Mouse (Mus musculus) thymus, postnatal 36 days (tissue): ENCODE data around the gene Gpr34.

Experiments used
- DNase-seq, 2 experiments: peaks; one replicate each; pipeline ENCODE4 v3.0.0; 2022; ENCODE audit warnings: mixed read lengths in 2 of 2

Gpr34 gene

DNA sequence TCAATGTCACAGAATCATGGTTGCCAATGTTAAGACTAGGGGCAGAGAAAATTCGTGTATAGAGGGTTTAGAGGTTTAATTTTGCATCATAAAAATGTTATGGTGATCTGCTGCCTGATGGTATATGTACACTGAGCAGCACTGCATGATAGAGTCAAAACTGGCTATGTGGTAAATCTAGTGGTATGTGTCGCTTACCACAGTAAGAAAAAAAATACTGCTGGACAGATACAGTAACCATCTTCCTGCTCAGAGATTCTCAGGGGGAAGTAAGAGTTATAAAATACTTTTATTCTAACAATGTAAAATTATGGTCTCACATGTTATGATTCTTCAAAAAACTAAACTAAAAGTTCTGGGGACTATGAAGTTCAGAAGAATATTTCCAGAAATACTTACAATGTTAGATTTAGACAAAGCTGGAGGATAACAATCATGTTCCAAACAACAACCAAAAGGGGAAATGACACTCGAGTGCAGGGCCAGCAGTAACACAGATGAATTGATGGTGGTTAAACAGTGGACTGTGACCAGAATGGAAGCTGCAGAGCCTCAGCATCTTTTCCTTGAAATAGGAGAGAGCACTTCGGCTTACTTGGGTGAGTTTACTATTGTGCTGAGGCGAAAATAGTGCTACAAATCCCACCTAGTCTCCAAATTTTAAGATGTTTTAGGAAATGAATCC is at the start of gene Gpr34:
Gpr34 (plus strand) TSS at position 491 of the 685 bp plus-strand sequence.
- no peak for DNase-seq

DNA sequence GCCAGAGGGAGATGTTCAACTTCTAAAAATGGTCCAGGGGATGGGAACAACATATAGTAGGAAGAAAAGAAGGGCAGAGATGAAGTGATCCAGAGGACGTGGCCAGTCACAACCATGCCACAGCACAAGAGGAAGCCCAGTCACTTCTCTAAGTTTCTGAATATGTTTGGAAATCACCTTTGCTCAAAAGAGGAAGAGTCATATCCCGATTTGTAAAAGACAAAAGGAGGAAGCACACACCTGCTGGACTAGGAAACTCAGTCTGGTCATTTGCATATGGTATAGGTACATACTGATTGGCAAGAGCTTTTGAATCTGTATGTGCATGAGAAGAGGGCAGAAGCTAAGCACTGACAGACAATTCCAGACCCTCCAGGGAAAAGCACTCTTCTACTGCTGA is 32.5 kb upstream of the Gpr34 start:
- DNase-seq = no peak

DNA sequence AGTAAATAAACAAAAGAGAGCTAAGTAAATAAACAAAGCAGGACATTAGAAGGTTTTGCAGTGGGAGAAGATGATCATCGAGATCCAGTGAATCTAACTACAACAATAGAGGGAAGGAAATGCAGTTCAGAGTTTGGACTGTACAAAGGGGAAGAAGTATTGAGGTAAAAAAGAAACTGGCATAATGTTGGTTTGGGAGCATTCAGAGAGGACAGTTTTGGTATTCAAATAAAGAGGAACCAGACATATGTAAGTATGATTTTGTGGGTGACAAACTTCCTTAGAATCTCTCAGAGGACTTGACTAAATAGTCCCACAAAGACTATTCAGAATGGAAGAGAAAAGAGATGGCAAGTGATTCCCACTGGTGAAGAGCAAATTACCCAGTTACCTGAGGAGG is 31.9 kb upstream of the Gpr34 start:
- no peak for DNase-seq

DNA sequence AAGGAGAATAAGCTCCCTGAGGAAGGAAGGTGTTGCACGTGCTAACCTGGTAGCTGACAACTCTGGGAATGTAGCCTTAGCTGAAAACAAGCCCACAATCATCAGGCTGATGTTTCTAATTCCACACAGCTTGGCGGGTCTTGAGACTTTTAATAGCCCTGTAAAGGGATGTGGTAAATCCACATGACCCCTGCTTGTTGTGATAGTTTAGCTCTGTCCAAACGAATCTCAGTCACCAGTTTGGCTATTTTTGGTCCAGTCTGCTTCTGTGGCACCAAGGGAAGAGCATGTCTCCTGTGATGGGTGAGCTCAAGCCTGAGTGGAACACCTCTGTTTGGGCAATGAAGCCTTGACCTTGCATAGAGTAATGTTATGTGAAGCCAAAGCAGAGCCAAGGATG is 25.1 kb upstream of the Gpr34 start:
- DNase-seq = no peak

DNA sequence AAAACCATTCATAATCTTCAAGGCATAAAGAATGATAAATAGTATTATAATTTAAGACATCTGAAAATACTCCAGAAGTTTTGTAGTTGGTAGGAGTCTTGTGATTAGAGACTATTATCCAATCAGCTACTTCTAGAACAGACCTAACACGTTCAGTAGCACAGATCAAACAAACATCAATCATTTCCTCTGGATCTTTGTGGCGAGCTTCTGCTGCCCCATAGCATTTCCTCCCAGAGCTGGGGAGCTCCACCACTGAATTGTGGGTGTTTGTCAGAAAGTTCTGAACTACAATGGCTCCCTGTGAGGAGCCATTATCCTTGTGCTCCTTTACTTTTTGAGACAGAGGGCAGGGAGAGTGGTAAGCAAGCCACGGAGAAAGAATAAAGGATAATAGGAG is 24.1 kb upstream of the Gpr34 start:
- DNase-seq = no peak

DNA sequence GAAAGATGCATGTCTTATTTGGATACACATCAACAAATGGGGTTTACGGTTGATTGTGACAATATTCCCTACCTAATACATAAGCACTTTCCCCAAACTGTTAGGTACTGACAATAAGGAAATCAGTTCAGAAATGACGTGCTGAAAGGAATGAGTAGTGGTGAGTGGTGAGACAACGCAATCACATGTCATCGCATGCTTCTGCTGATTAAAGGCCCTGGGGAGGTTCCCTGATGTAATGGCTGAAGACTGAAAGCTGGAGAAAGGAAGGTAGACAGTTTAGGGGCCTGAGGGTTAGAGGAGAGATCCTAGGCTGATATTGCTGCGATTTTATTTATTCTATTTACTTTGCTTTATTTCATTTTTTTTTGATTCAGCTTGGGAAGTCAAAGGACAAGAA is 20.8 kb upstream of the Gpr34 start:
- no peak for DNase-seq

DNA sequence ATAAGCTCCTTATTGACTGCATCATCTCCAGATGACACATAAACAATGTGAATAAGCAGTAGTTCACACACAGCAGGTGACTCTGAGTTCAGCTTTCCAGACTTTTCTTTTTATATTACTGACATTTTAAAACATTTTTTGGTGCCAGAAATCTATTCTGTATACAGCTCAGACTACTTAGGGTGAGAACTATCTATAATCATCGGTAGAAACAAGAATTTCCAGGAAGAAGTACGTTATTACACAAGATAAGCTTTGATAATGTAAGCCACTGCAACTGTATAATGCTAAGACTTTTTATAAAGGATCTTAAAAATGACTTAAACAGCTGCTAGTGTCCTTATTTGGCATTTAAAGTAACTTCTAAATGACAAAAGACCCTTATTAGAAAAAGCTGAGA is 19.8 kb upstream of the Gpr34 start:
- DNase-seq = no peak

DNA sequence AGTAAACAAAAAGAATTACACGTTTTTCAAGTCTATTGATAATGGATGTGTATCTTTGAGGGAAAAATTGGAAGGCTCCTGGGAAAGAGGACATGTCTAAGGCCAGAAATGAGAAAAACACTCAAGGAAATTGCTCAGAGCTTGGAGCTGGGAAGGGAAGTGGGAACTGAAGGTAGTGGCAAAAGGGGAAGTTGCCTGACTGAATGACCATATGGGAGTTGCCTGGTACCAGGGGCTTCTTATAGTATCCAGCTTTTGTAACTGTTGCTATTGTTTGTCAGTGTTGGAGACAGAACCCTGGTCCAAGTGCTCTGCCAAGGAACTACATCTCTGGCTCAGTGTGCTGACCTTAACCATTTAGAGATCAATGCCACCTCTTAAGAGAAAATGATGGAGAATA is 15.2 kb upstream of the Gpr34 start:
- no peak for DNase-seq

DNA sequence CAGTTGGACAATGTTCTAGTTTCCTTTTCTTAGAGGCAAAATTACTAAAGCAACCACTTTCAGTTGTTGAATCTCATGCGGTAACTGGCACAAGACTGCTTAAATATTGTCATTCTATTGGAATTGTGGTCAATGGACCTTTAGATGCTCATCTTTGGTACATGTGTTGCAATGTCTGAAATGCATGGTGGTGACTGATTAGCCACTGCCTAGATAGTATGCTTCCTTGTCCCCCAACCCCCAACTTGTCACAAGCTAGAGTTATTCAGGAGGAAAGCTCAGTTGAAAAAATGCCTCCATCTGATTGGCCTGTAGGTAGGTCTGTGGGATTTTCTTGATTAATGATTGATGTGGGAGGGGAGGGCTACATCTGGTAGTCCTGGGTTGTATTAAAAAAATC is 14.6 kb upstream of the Gpr34 start:
- no peak for DNase-seq

DNA sequence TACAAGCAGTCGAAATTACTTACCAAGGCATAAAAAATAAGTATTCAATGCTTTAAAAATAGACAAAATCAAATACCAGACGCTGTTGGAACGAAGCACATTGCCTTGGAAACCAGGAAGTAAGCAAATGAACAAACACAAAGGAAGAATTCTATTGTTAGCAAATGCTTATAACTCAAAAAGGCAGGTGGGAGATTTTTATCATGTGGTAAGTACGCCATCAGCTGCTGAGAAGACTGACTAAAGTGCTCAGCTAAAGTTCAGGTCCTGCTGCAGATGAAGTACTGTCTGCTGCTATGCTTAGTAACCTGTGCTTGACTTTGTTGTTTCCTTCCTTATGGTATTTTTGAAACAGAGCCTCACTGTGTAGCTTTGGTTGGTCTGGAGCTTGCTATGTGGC is 13.4 kb upstream of the Gpr34 start:
- peak in 1 of 2 experiments; percentile 5 for DNase-seq

DNA sequence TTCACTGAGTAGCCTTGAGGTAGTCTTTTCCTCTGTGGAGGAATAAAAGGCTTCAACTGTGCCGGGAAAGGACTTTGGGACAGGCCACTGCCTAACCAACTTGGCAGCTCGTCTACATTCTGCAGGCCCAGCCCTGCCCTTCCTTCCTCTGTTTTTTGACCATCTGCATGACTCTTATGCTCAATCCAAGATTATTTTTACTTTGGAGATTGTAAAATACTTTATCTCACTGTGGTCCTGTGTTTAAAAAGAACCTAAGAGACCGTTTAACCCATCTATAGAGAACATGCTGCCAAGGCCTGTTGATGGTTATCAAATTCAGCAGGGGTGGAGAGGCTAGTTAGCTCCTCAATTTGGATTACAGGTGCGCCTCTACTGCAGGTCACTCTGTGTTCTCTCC is 10.4 kb upstream of the Gpr34 start:
- DNase-seq = no peak

DNA sequence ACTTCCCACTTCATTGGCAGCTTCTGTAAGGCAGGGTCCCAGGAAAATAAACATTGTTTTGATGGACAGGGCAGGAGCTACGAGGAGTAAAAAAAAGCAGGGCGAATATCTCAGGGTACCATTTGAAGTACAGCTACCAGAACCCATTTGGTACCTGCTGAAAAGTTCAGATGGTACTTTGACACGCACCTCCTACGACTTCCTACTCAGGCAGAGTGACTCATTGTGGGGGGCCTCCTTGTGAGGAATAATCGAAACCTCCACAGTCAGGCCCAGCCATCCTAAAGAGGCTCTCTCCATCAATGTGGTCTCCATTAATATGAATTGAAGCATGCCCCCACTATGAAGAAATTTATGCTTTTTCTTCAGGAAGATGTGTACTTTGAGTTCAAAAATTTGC is 9.2 kb upstream of the Gpr34 start:
- no peak for DNase-seq

DNA sequence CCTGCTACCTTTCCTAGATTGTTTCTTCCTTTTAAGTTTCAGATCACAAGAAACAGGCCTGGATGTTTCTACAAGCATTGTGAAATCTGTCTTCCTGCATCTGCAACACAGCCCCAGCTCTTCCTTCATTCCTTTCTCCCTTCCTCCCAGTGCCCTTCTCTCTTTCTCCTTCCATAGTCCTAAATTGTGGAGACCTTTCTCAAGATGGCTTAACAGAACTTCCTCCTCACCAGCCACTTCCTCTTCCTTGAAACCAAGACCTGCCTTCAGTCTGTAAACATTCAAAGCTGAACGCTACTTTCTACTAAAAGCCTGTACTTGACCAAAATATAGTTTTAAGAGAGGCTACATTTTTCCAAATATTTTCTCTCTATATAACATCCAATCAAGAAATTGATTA is 4.5 kb downstream of the Gpr34 start:
- no peak for DNase-seq

DNA sequence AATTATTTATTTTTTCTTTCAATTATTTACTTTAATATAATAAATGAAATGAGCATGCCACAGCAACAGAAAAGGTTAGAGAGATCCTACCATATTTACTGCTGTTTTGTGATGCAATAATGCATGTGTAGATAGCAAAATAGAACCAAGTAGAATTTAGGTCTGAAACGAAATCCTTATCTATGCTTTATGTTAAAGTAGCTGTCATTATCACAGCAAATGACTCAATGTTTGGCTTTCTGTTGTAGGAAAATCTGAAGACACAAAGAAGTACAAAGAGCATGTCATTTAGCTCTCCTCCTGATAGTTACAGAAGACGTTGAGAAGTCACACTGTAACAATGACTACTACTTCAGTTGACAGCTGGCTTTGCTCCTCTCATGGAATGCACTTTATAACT is 7.0 kb downstream of the Gpr34 start:
- DNase-seq = no peak

DNA sequence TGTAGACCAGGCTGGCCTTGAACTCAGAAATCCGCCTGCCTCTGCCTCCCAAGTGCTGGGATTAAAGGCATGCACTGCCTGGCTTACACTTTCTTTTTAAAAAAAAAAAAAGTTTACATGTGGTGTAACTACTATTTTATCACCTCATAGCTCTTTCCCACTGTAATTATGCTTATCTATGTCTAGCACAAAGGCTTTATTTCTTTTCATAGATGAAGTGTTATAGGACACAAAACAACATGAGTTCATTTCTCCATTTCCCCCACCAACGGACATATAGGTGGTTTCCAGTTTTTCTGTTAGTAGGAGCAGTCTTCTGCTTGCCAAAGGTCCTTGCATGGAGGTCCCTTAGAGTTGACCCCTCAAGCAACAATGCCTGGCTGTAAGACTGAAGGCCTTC is 20.0 kb downstream of the Gpr34 start:
- DNase-seq = no peak

DNA sequence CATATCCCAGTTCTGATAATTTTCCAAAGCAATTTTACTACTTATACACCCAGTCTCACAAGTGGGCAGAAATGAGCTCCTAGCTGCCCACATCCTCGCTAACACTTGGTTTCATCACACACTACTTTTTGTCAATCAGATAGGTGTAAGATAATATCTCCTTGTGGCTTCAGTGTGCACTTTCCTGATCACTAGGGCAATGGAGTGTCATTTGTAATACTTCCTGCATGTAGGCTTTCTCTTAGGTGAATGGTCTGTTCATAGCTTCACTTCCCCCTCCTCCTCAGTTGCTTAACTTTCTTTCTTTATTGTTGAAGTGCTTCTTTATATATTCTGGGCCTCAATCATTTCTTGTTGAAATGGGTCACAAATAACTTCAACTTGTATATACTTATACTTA is 20.4 kb downstream of the Gpr34 start:
- no peak for DNase-seq

DNA sequence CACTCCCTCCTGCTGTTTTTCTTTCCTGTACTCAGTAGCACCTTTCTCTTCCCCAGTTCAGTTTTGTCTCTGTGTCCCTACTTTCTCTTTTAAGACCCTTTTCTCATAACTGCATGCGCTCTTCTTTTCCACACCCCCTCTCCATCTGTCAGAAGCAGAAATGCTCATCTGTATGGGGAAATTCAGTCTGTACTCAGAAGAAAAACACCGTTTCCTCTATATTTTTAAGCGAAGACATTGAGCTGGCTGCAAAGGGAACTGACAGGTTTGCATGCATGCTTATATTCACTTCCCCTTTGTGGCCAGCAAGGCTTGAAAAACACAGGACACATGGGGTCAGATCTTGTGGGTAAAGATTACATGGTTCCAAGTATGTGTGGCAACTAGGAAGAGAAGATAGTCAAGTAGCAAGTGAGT is 23.1 kb downstream of the Gpr34 start:
- no peak for DNase-seq

DNA sequence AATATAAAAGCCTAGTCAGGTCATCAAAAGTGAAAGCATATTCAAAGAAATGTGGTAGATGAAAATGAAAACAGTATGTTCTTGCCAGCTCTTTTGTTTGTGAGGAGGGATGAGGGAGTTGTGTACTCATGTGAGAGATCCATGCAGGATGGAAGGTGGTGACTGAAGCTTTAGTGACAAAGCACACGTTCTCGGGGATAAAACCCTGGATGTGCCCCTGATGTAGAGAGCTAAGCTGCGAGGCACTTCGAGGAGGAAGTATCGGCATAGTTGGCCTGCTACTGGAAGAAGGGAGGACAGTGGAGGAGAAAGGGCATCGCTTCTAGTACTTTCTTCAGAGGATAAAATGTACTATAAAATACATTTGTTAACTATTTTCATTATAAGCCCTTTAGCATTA is 24.0 kb downstream of the Gpr34 start:
- no peak for DNase-seq

DNA sequence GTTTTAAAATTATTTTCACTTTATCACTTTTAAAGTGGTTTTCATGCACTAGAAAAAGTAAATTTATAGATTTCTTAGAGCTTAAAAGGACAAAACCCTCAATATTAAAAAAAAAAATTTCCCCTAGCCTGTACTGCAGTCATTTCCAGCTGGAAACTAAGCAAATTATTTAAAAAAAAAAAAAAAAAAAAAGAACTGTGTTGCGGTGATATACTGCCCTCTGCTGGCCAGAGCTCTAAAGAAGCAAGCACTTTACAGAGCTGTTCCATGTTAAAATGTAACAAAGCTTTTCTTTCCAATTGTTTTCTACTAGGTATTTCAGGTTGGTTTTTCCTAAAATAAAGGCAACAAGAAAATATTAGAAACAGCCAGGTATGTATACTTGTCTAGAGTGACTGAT is 24.8 kb downstream of the Gpr34 start:
- peak; percentile 23 for DNase-seq

DNA sequence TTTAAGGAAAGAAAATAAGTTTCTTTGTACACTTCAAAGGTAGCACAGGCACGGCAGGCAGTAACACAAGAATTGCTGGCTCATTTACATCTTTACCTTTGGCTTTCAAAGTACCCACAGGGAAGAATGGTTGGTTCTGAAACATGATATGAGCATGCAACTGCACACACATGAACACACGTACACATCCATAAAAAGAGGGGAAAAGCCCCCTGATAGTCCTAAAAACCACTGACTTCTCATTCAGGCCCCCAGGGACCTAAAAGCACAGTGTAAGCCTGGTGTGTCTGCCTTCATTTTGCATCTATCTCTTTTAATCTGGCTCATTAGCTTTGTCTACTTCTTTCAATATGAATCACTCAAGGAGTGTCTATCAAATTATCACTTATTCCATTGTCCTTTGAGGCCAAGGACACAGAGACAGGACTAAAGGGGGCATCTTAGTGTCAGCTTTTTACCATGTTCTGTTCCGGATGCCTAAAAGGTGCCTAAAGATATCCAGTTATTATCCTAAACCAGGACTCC is 26.8 kb downstream of the Gpr34 start:
- DNase-seq = no peak

DNA sequence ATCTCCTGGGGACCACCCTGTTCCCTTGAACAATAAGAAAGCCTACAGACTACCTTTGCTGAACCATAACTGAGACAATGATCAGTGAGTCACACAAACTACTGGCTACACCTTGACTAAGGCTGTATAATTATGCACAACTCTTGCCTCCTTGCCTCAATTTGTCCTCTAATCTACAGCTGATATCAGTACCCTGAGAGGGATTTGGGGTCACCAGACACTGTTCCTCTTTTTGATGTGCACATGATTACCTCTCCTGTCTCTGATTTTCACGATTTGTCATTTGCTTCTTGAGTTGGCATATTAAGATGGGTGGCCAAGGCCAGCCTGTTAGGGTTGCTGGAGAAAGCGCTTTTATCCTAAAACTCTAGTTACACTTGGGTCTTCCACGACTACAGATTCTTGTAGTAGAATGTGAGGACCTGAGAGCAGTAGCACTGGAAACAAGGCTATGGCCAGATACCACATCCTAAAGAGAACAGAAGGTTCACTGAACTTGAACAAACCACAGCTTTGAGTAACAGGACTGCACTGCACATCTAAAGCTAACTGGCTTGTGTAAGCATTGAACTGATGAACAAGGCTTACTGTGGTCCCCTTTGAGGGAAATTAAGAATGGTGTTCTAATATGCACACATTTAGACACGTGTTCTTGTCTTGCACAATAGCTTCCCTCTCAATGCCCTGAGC is 27.5 kb downstream of the Gpr34 start:
- DNase-seq = no peak

DNA sequence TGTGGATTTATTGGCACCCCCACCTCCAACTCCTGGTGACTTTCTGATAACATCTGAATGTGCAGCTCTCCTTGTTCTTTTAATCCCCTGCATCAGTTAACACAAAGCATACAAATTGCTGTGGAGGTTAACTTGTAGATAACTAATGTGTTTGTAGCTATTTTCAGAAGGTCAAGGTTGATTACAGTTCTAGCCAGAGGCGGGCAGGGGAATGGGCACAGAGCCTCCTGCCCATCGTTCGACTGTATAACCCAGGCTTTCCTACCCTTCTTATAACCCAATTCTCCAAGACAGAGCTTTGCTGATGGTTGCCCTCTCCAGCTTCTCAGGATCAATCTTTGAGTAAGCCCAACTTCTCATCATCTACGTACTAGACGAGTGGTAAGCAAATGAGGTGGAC is 29.2 kb downstream of the Gpr34 start, which contains the start of gene Gpr82:
Gpr82 (plus strand) TSS at position 301 of the 400 bp plus-strand sequence.
- DNase-seq = no peak

DNA sequence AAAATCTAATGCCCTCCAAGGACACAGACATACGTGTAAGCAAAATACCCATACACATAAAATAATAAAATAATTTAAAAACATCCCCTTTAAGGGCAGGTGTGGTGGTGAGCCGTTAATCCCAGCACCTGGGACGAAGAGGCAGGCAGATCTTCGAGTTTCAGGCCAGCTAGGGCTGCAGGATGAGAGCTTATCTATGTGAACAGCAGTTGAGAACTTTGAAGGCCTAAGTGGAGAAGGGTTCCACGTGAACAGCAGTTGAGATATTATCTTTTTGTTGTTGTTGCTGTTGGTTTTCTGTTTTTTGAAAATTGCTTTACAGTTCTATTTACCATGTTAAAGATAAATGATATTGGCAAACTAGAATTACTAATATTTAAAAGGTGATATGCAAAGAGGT is 37.0 kb downstream of the Gpr34 start:
- no peak for DNase-seq

DNA sequence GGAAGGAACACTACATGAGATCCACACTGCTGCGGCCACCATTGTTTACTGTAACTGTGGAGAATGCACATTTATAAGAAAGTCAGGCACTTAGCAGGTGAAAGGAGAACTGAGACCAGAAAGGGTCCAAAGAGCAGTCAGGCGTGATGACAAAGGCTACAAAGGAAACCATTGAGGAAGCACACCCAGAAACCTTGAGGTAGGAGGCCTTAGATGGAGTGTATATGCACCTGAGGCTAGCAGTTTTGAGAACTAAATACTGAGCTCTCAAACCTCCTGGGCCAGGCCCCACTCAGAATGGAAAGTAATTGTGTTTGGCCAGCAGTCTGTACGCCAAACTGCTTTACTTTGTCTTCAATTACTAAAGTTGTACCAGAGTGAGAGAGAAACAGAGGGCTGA is 38.5 kb downstream of the Gpr34 start:
- DNase-seq = no peak

DNA sequence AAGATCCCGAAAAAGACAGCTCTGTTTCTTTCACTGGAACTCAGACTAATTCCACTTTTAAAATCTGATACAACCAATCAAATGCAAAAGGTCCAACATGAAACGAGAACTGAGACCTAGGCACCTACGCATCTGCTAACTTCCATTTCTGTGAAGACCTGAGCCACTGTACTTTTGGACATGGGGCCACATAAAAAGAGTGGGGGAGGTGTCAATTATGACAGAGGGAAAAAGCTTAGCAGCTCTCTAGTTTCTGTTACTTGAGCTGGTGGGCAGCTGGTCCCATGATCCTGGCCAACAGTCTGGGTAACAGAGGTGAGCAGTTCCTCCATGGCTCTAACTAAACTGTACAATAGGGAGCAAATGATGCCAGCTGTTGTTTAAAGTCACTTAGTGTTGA is 41.1 kb downstream of the Gpr34 start:
- DNase-seq = no peak
